Mouse (Mus musculus) adrenal gland (tissue): ENCODE data around the gene Tlk1.

Experiments
- intact Hi-C: fragments of 180-260 bp; cut with DNase I; formaldehyde crosslinking; loops from one replicate; pipeline ENCODE4 v1.15.1; 2025

Tlk1 gene

GRCm38 (mm10) chr2:70702403-70702802 is 123.1 kb downstream of the Tlk1 start:
- intact Hi-C loops, result loop anchor here (10.0 kb wide), 1 partner anchor 122 kb away; the partner anchor contains the start of gene Tlk1

DNA sequence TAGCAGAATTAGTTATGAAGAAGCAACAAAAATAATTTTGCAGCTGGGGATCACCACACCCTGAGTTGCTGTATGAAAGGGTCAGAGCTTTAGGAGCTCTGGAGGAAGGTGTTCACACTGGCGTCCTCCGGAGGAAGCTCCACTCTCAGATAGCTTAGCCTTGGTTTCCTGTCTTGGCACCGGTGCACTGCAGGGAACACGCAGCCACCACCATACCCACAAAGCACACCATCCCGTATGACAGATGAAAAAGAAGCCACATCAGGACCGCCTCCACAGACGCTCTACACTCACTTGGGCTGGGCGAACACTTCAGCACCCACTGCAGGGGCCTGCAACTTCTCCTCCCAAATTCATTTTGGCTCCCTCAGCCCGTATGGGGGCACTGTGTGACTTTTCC is 124.0 kb downstream of the Tlk1 start:
- intact Hi-C loops, result loop anchor here (10.0 kb wide), 1 partner anchor 123 kb away; the partner anchor contains the start of gene Tlk1

GRCm38 (mm10) chr2:70700851-70701250 is 124.7 kb downstream of the Tlk1 start:
- intact Hi-C loops, result loop anchor here (10.0 kb wide), 1 partner anchor 124 kb away; the partner anchor contains the start of gene Tlk1

- intact Hi-C loops, result no loop called here
Observed at GRCm38 (mm10) chr2:70695712-70696111, 129.8 kb downstream of the Tlk1 start.

- intact Hi-C loops, result no loop called here
Observed at GRCm38 (mm10) chr2:70690195-70690594, 135.3 kb downstream of the Tlk1 start.

DNA sequence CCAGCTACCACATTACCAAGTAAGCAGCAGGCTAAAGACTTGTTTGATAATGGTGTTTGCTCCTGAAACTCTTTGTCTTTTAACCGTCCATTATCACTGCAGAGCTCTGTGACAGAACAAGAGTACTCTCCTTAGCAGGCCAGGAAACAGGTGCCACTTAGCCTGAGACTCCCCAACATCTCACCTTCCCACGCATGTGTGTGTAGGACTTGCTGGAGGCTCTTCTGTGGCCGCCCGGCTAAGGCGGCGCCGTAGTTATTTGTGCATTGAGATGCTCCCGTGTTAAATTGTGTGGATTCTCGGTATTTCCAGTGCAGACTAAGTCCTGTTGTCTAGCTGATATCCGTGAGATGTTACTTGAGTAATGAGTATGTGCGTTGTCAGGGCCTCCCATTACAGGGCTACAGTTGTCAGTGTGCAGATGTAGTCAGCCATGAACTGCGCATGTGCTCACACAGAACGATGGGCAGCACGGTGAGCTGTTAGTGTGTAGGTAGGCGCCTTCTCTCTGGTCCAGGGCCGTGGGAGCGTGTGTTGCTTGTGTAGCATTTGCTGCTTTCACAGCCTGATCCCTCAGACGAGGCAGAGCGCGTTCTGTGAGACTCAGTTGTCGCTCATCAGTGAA is 137.0 kb downstream of the Tlk1 start:
- intact Hi-C loops, result no loop called here

DNA sequence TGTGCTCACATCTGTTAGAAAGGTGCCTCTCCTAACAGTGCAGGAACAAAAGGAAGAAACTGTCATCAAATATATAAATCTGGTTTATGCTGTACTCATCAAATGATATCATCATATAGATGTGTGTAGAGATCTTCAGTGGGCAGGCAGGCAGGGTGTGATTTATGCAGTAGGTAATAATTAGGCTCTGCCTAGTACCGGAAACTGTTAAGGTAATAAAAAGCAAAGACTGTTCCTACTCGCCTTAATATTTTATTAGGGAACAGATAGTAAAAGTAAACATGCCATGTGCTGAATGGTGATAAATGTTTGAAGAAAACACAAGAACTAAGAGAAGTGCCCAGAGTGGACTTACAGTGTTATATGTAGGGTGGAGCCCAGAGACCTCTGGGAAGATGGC is 143.2 kb downstream of the Tlk1 start:
- intact Hi-C loops, result no loop called here

DNA sequence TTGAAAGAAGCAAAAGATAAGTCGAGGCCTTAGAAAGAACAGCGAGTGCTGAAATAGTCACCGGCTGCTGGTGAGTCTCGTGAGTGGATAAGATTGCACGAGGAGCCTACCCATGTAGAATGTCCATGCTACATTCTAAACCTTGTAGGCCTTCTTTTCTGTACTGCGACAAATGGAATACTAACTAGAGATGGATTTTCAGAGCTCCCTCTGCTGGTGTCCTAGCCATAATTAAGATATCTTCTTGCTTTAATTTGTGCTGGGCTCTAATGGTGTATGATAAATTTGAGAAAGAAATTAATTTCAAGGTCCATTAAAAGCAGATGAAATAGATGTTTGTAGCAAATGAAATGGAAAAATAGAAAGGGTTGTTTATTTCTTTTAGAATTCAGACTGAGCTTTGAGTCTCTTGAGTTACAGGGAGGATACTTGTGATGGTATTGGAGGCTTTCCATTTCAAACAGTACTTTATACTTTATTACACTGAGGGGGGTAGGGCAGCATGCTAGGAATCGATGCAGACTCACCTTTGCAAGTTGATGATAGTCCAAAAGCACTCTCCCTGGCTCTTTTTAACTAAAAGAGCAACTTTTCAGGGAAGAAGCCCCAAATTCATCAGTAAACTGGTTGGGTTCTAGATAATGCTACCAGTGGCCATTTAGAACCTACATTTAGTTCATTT is 151.9 kb downstream of the Tlk1 start:
- intact Hi-C loops, result no loop called here

DNA sequence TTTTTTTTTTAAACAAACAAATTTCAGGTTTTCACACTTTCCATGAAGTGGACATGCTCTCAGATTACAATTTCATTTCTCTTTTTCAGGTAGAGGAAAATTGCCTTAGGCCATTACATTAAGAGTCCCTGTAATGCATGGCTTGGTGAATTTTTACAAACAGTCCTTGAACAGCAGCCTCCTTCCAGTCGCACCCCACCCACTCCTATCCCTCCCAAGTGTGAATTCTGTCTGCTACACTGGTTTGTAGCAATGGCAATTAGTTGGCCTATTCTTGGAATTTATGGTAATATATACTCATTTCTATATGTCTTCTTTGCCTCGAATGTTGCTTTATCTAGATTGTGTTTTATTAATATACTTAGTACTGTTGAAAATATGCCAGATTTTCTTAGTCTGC is 153.1 kb downstream of the Tlk1 start:
- intact Hi-C loops, result no loop called here

DNA sequence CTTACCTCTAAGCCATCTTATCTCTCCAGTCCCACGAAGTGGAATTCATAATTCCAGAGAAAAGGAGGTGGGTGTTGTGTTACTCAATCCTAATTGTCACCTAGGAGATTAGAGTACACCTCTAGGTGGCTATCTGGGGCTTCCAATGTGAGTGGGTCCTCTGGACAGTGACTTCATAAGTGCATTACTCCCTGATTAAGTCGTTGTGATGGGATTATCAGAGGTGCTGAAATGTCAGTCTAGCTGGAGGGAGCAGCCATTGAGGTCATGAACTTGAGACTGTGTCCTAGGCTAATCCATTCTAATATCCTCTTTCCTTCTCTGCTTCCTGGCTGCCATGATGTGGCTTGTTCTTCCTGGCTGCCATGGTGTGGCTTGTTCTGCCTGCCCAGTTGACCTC is 155.6 kb downstream of the Tlk1 start:
- intact Hi-C loops, result no loop called here

DNA sequence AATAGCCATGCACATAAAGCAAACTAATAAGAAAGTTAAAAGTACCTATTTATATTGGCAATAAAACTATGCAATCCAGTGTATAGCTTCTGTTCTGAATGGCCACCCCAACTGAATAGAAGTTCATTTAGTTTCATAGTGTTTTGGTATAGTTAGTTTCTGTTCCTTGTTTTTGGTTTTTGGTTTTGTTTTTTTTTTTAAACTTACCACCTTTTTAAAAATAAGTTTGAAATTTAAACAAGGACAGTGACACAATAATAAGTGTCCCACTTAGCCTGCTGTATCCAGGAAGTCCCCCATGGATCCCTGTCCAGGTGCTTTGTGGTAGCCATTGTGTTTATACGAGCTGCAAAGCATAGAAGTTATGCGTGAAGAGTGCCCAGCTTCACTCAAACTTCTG is 156.3 kb downstream of the Tlk1 start:
- intact Hi-C loops, result no loop called here

DNA sequence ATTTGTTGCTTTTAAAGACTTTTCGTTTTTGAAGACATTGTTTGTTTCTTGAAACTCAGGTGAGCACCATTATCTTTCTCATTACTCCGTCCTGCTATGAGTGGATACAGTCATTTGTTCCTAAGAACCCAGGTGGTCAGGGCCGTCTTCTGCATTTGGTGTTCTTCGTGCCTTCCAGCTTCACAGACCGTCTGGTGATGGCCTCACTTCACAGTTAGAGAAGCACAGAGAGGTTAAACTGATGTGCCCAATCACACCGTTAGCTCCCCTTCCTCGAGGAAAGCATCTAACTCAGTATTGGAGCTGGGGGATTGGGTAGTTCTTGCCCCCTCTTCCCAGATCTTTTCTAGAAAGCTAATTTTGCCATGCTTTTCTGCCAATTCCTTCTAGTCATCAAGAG is 158.5 kb downstream of the Tlk1 start:
- intact Hi-C loops, result no loop called here

DNA sequence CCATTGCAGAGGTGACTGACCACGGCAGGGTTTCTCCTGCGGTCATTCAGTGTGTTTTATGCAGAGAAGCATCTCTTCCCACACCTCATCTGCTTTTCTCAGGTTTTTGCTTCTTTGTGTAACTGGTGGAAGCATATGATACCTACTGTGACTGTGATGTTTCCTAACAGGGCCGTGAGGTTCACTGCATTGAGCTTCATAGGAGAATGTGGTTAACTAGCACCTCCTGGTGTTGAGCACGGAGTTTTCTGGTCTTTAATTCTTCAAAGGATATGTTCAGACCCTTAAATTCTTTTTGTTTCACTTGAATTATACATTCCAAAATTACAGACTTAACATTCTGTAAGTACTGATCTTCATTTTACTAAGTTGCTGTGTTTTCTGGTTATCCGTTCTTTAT is 161.8 kb downstream of the Tlk1 start:
- intact Hi-C loops, result no loop called here
